Mouse (Mus musculus) ovary, adult 18-20 months (tissue): ENCODE data around the gene Ntm.

ENCODE experiments used
- DNase-seq: peaks from one replicate; pipeline ENCODE4 v3.0.0; 2022; ENCODE audit warnings: low spot score, mixed read lengths

Ntm gene

DNA sequence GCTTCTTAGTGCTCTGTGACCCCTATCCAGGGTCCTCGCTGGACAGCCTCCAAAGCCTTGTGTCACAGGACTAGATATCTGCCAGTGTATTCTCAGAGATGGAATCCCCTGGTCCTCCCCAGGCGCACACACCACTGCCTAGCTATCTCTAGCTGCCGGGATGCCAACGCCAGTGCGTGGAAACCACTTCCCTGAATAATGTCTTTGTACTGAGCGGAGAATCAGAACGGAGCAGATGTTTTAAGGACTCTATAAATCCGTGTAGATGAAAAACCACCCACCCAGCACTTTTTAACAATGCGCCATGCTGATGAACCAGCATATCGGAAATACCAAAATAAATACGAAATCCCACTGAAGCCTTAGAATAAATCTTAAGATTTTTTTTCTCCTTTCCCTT, 384.7 kb downstream of the Ntm start:
- no peak for DNase-seq

DNA sequence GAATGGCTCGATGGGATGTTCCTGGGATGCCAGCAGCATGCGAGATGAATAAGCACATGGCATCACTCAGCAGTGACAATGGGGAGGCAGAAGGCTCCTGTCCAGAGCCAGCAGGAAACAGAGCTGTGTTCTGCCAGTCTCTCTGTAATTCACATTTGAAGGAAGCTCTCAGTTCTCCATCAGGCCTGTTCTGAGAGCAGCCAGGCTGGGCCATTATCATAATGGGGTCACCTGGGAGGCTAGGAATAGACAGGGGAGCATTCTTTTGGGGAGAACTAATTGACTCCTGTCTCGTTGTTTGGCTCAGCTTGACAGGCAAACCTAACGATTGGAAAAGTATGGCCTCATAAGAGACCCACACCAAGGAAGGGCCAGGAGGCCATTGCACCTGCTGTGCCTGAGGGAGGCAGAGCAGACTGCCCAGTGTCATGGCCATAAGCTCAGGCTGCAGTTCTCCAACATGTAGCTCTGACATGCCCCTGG, 386.8 kb downstream of the Ntm start:
- DNase-seq, result no peak

- no peak for DNase-seq
These were observed 388.4 kb downstream of the Ntm start for GRCm38 (mm10) chr9:29574548-29574947.

- no peak for DNase-seq
These were observed 394.4 kb downstream of the Ntm start for GRCm38 (mm10) chr9:29568571-29568970.

- DNase-seq, result no peak
These were observed 400.4 kb downstream of the Ntm start for GRCm38 (mm10) chr9:29562419-29563071.

- no peak for DNase-seq
These were observed 404.0 kb downstream of the Ntm start for GRCm38 (mm10) chr9:29558915-29559314.

GRCm38 (mm10) chr9:29550582-29550981, 412.4 kb downstream of the Ntm start:
- no peak for DNase-seq

- DNase-seq, result no peak
These were observed 412.8 kb downstream of the Ntm start for GRCm38 (mm10) chr9:29550107-29550506.

DNA sequence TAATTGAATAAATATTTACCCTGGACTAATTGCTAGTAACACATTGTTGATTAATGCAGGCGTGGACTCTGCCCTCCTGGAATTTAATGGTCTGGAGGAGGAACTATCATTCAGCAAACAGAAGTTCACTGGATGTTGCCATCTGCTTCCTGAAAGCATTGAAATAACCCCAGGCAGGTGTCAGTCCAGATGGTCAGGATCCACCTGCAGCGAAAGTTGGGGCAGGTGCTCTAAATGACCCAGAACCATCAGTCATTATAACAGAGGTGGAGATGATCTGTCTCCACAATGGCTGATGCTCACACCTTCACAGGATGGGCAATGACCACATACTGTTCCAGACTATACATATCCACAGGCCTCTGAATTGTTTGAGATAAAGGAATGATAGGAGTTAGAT, 426.5 kb downstream of the Ntm start:
- no peak for DNase-seq

DNA sequence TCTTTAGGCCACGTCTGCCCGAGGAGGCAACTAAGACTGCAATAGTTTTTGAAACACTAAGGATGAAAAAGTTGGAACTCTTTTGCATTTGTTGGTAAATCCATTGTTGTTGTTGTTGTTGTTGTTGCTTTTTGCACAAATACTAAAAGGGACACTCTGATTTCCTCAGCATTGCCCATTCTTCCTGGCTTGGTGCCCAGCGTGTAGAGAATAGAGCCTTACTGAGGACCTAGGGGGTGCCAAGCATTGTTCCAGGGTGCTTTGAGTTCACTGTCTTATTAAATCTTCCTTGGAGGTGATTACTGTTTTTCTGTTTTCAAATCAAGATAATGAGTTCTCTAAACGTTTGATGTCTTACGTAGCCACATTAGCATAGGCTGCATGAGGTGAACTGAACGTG, 428.2 kb downstream of the Ntm start:
- no peak for DNase-seq

DNA sequence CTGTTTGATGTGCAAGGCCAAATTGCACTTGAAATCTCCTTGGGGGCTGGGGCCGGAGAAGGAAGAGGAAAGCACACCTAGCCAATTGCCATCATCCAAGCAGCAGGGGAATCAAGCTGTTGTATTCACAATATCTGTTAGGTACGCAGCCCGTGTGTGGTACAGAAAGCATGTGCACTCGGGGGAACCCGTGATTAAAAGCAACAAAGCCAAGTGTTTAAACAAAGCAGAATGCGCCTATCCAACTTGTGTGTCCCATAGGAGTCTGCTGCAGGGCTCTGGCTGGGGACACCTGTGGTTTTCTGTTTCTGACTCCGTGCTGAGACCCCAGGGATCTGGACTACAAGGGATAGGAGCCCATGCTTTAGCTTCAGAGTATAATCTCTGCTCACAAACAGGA, 428.6 kb downstream of the Ntm start:
- DNase-seq, result no peak

DNA sequence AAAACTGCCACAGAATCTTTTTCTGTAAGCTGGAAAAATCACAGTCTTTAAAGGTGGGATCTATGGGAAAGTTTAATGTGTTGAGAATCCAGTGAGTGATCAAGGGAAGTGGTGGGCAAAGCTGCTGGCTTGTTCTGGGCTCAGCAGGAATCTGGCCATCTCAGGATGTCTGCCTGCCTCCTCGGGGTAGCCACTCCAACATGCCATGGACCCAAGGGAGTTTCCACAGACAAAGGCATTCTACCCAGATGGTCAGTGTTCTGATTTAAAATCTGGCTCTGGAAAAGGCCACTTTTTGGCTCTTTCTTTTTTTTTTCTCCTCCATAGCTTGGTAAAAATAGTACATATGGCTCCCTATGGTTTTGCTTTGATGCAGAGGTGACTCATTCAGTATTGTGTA, 429.4 kb downstream of the Ntm start:
- DNase-seq, result no peak

GRCm38 (mm10) chr9:29531147-29531917, 431.6 kb downstream of the Ntm start:
- no peak for DNase-seq

DNA sequence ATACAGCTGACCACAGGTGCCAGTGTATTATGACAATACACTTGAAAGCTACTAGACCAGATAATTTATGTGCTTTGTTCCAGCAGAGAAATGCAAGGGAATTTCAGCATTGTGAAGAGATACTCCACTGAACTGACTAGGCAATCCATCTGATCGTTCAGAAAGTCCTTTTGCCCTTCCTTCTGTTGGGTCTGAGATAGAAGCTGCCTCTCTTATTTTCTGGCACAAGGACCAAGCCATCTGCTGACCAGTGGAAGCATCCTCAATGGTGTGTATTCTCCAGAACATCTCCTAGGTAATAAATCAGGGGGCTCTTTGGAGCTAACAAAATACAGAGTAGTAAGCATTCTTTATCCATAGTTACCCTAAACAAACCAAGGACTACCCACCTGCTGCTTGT, 438.8 kb downstream of the Ntm start:
- no peak for DNase-seq

- no peak for DNase-seq
These were observed 439.7 kb downstream of the Ntm start for GRCm38 (mm10) chr9:29523221-29523620.

DNA sequence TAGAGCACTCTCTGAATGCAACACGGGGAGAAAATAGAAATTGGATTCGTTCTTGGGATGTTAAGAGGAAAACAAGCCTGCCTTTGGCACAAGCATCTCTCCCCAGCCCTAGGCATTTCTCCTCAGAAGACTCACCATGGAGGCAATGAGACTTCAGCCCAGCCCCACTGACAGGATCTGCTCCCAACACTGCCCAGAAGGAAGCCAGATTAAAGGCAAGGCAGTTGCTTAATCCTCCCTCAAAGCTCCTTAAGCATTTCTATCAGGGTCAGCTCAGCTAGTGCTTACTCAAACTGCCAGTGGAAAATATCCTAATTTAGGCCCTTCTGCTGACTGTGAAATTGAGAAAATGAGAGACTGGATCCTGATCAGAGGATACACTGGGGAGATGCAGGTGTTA, 443.8 kb downstream of the Ntm start:
- no peak for DNase-seq

- DNase-seq, result no peak
These were observed 446.3 kb downstream of the Ntm start for GRCm38 (mm10) chr9:29516688-29517087.

- DNase-seq, result no peak
These were observed 448.2 kb downstream of the Ntm start for GRCm38 (mm10) chr9:29514588-29515356.

GRCm38 (mm10) chr9:29496002-29496401, 466.9 kb downstream of the Ntm start:
- DNase-seq, result no peak

DNA sequence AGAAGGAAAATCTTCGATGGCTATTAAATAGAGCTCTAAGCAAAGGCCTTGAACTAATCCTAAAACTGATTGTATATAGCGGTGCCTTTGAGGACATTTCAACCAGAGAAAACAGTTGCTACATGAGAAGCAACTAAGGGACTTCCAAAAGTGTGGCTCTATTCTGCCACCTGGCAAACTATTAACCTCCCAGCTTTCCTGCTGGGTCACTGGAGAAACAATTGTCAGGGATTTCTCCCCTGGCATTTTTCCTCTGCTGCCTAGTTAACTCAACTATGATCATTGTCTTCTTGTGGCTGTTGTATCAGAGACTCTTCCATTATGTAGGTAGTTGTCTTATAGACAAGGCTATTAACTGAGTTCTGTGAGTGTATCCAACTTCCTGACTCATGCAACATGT, 480.7 kb downstream of the Ntm start:
- DNase-seq, result no peak

GRCm38 (mm10) chr9:29479051-29479450, 483.9 kb downstream of the Ntm start:
- no peak for DNase-seq

- DNase-seq, result no peak
These were observed 485.7 kb downstream of the Ntm start for GRCm38 (mm10) chr9:29477219-29477618.

DNA sequence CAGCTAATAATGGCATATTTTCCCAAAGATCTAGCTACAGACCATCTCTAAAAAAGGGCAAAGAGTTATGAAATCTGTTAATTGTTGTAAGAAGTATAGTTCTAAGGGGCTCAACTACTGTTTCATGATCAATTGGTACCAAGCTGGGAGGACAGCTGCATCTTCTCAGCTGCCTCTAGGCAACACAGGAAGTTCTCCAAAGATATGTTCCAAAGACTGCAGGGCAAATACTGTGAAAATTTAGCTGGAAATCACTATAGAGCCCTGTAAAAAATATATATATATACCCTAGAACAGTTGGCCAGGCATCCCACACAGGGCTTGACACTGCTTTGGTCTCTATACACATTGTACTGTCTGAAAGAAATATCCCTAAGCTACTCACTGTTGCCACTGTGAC, 489.5 kb downstream of the Ntm start:
- no peak for DNase-seq
